Mouse (Mus musculus) heart, adult 2 months (tissue): ENCODE measurements at regions not wholly inside any gene's neighbourhood (a gene's known extent, or its start where the extent isn't known, plus 50 kb on each side); places are given as distances from the start of the nearest gene placed in this dataset.

ENCODE experiments used
- CTCF ChIP-seq: fragments of 200-600 bp; IDR thresholded peaks from 2 replicates; pipeline ENCODE4 v1.8.1; 2022; ENCODE audit warnings: antibody characterized with exemption, mild to moderate bottlenecking, moderate library complexity
- EP300 ChIP-seq: fragments of 200-500 bp; IDR thresholded peaks from 2 replicates; pipeline ENCODE4 v1.6.1; 2011; ENCODE audit warnings: low read depth, low read length, control low read depth; ENCODE audit not compliant: insufficient read depth
- POLR2A ChIP-seq: fragments of 200-500 bp; IDR thresholded peaks from 2 replicates; pipeline ENCODE4 v1.6.1; 2011; ENCODE audit warnings: mild to moderate bottlenecking, low read depth, low read length, control low read depth; ENCODE audit not compliant: insufficient read depth

DNA sequence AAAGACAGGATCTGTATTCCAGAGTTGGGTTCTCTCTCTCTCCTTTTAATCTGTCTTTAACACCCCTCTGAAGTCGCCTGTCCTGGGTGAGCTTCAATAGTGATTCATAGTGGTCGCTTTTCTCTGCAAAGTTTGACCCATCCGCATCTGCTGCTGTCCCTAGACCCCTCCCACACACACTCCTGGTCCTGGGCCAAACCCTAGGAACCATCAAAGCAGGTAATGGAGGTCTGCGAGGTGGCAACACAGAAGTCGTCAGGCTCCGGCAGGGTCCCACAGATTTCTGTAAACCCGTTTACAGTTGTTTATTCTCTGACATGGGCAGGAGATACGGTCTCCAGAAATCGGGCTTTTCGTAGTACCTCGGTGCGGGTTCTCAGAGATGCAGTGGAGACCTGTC is 399.5 kb upstream of the Smim15 start:
- TF ChIP-seq CTCF (no peak), EP300 (no peak), POLR2A (no peak)
